Mouse (Mus musculus) heart, embryonic 11.5 days (tissue): ENCODE results near the gene Erv3. TPM values are rescaled to one million over a fixed set of nuclear protein-coding genes. Genes with fewer than 3 reads are reported as not detected.

ENCODE experiments used
- ATAC-seq: fragments of 200-750 bp; cut with Nextera tagmentation; replicated peaks from 2 replicates; pipeline ENCODE4 v1.8.0; 2017; ENCODE audit warnings: moderate library complexity; ENCODE audit not compliant: insufficient number of reproducible peaks, low FRiP score, low TSS enrichment
- H3K27ac ChIP-seq: fragments of 300-500 bp; sonication (generic); 2 replicates; pipeline ENCODE4 v1.5.1; 2014; ENCODE audit warnings: mild to moderate bottlenecking, low read depth, low read length
- H3K27me3 ChIP-seq: fragments of 300-500 bp; sonication (generic); 2 replicates; pipeline ENCODE4 v1.6.1; 2014; ENCODE audit warnings: mild to moderate bottlenecking, low read length, mixed read lengths; ENCODE audit not compliant: control insufficient read depth, insufficient read depth
- H3K36me3 ChIP-seq: fragments of 300-500 bp; sonication (generic); 2 replicates; pipeline ENCODE4 v1.6.1; 2014; ENCODE audit warnings: mild to moderate bottlenecking, low read length, moderate library complexity, mixed read lengths; ENCODE audit not compliant: control insufficient read depth, insufficient read depth
- H3K4me1 ChIP-seq: fragments of 300-500 bp; sonication (generic); 2 replicates; pipeline ENCODE4 v1.6.1; 2014; ENCODE audit warnings: low read length; ENCODE audit not compliant: control insufficient read depth, insufficient read depth
- H3K4me2 ChIP-seq: fragments of 300-500 bp; sonication (generic); 2 replicates; pipeline ENCODE4 v1.6.1; 2014; ENCODE audit warnings: mild to moderate bottlenecking, moderate library complexity
- H3K4me3 ChIP-seq: fragments of 300-500 bp; sonication (generic); 2 replicates; pipeline ENCODE4 v1.5.1; 2014; ENCODE audit warnings: low read depth, low read length
- H3K9ac ChIP-seq: fragments of 300-500 bp; sonication (generic); 2 replicates; pipeline ENCODE4 v1.6.1; 2014; ENCODE audit warnings: mild to moderate bottlenecking, low read depth, low read length, moderate library complexity
- H3K9me3 ChIP-seq: fragments of 300-500 bp; sonication (generic); replicated peaks from 2 replicates; pipeline ENCODE4 v1.6.1; 2016; ENCODE audit warnings: low read length; ENCODE audit not compliant: control insufficient read depth
- WGBS: fragments of 180-500 bp; shearing (Covaris S2); extraction: QIAGEN DNeasy Blood & Tissue Kit; methylation state at CpG from one replicate; pipeline ENCODE4 v1.1.7; 2014; ENCODE audit not compliant: insufficient replicate concordance; 5-methylcytosine and 5-hydroxymethylcytosine counted together
- polyA plus RNA-seq: library from polyadenylated mRNA; unstranded; fragments of >200 nt; fragmentation: Nextera tagmentation; extraction: Ambion mirVana; gene quantifications from 2 replicates; pipeline ENCODE4 v1.2.1, GENCODE M21; 2014

The Erv3 gene
- polyA plus RNA-seq, 1 experiment from 2014 or later: not detected

GRCm38 (mm10) chr2:131853719-131854118 is 5.8 kb downstream of the Erv3 start:
- no peaks in the 10 kb centered on the region for H3K4me1 ChIP-seq
- no peak overlapping the region for H3K9ac ChIP-seq
- no peaks in the 10 kb centered on the region for H3K36me3 ChIP-seq
- no peak overlapping the region for H3K4me2 ChIP-seq
- H3K9me3 ChIP-seq: no peaks in the 10 kb centered on the region
- no peak overlapping the region for H3K27ac ChIP-seq
- H3K4me3 ChIP-seq: no peak overlapping the region
- H3K27me3 ChIP-seq: no peaks in the 10 kb centered on the region
- no peak for ATAC-seq
- WGBS: 67% methylated on average over 4 of the region's 4 CpGs

- 67% methylated on average over 12 of the region's 12 CpGs for WGBS
- Histone ChIP-seq H3K4me3 (no peak overlapping the region), H3K27me3 (no peaks in the 10 kb centered on the region), H3K9ac (no peak overlapping the region), H3K4me1 (peaks cover 8% of the 10 kb centered on the region), H3K4me2 (no peak overlapping the region), H3K27ac (no peak overlapping the region), H3K9me3 (no peaks in the 10 kb centered on the region), H3K36me3 (no peaks in the 10 kb centered on the region)
- no peak for ATAC-seq
Measured at GRCm38 (mm10) chr2:131851333-131852092, 8.0 kb downstream of the Erv3 start.

- Histone ChIP-seq H3K4me2 (no peak overlapping the region), H3K27ac (no peak overlapping the region), H3K36me3 (no peaks in the 10 kb centered on the region), H3K4me3 (no peak overlapping the region), H3K9me3 (no peaks in the 10 kb centered on the region), H3K9ac (no peak overlapping the region), H3K4me1 (peaks cover 19% of the 10 kb centered on the region), H3K27me3 (no peaks in the 10 kb centered on the region)
- no peak for ATAC-seq
- 88% methylated on average over 4 of the region's 4 CpGs for WGBS
Measured at GRCm38 (mm10) chr2:131850047-131850446, 9.5 kb downstream of the Erv3 start.

GRCm38 (mm10) chr2:131847501-131848359 is 11.8 kb downstream of the Erv3 start:
- H3K9me3 ChIP-seq: no peaks in the 10 kb centered on the region
- H3K4me2 ChIP-seq: no peak overlapping the region
- H3K36me3 ChIP-seq: no peaks in the 10 kb centered on the region
- no peak overlapping the region for H3K4me3 ChIP-seq
- H3K27me3 ChIP-seq: no peaks in the 10 kb centered on the region
- 0 out of 2 replicates have a peak, but pooled peaks have one; percentile 52 for ATAC-seq
- no peak overlapping the region for H3K27ac ChIP-seq
- no peak overlapping the region for H3K9ac ChIP-seq
- WGBS: 13% methylated on average over 10 of the region's 10 CpGs
- H3K4me1 ChIP-seq: peaks cover 19% of the 10 kb centered on the region

- Histone ChIP-seq H3K36me3 (no peaks in the 10 kb centered on the region), H3K4me1 (peaks cover 21% of the 10 kb centered on the region), H3K9ac (no peak overlapping the region), H3K4me3 (no peak overlapping the region), H3K4me2 (no peak overlapping the region), H3K27me3 (no peaks in the 10 kb centered on the region), H3K27ac (no peak overlapping the region), H3K9me3 (no peaks in the 10 kb centered on the region)
- ATAC-seq: no peak
- WGBS: 20% methylated on average over 2 of the region's 2 CpGs
Measured at GRCm38 (mm10) chr2:131846811-131847210, 12.7 kb downstream of the Erv3 start.

- Histone ChIP-seq H3K27me3 (no peaks in the 10 kb centered on the region), H3K4me3 (no peak overlapping the region), H3K4me1 (peaks cover 23% of the 10 kb centered on the region), H3K4me2 (no peak overlapping the region; the same call in 1 of the 2 replicates), H3K9me3 (no peaks in the 10 kb centered on the region), H3K9ac (no peak overlapping the region), H3K36me3 (no peaks in the 10 kb centered on the region), H3K27ac (no peak overlapping the region)
- no peak for ATAC-seq
- WGBS: 58% methylated on average over 11 of the region's 11 CpGs
Measured at GRCm38 (mm10) chr2:131846132-131846710, 13.3 kb downstream of the Erv3 start.

GRCm38 (mm10) chr2:131845671-131846070 is 13.9 kb downstream of the Erv3 start:
- Histone ChIP-seq H3K9me3 (no peaks in the 10 kb centered on the region), H3K27ac (no peak overlapping the region), H3K4me1 (peaks cover 29% of the 10 kb centered on the region), H3K4me2 (no peak overlapping the region), H3K36me3 (no peaks in the 10 kb centered on the region), H3K9ac (no peak overlapping the region), H3K4me3 (no peak overlapping the region), H3K27me3 (no peaks in the 10 kb centered on the region)
- no peak for ATAC-seq
- 38% methylated on average over 8 of the region's 8 CpGs for WGBS

- Histone ChIP-seq H3K36me3 (no peaks in the 10 kb centered on the region), H3K27ac (no peak overlapping the region), H3K4me3 (no peak overlapping the region), H3K27me3 (no peaks in the 10 kb centered on the region), H3K4me2 (no peak overlapping the region), H3K9ac (no peak overlapping the region), H3K4me1 (peaks cover 36% of the 10 kb centered on the region), H3K9me3 (no peaks in the 10 kb centered on the region)
- no peak for ATAC-seq
- WGBS: 85% methylated on average over 5 of the region's 5 CpGs
Measured at GRCm38 (mm10) chr2:131842568-131842967, 17.0 kb downstream of the Erv3 start.
